Mouse (Mus musculus): ENCODE measurements at regions not wholly inside any gene's neighbourhood (a gene's known extent, or its start where the extent isn't known, plus 50 kb on each side); places are given as distances from the start of the nearest gene placed in this dataset.

DNA sequence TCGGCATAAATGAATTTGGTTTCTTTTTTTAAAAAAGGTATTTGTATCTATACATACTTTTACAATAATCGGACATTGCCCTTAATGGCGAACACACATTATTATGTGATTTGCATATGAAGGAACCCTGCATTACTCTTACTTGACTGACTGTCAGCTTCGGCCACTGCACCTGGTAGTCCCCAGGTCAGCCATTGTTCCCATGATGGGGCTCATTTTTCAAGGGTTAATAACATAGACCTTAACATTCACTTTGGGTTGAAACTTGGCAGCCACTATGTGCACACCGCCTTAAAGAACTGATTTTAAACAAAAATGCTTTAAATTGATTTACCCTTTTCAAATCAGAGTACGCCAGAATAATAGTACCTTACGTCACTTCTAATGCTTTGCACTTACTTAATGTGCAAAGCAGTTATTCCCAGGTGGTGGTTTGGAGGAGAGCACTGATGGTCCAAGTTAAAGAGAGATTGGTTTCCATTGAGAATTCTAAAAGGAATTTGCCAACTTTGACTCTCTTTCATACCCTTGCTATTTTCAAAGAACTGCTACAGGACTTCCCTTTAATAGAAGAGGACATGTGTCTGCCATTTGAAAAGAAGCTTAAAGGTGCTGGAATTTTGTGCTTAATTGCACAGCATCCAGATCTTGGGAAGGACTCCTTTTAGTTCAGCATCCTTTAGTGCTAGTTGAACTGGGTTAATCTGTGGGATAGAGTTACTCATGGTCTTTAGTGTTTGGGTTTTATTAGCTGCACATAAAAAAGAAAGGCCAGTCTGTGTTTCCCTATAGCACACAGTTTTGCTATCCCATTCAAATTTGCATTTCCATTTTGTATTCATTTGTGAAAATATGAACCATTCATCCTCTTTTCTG, 95.0 kb upstream of the Pkn2 start:
- no peaks in the 10 kb centered on the region for H3K27me3 ChIP-seq (ENCODE audit: control insufficient read depth, insufficient read depth, low read length)
- H3K9ac ChIP-seq (ENCODE audit: low read depth, low read length), result no peak overlapping the region
- no peaks in the 10 kb centered on the region for H3K4me1 ChIP-seq (replicated peaks; ENCODE audit: control insufficient read depth, insufficient read depth, low read length)
- H3K9me3 ChIP-seq (ENCODE audit: control insufficient read depth, low read length), result no peaks in the 10 kb centered on the region
- 69% methylated on average over 7 of the region's 7 CpGs for WGBS
- H3K36me3 ChIP-seq (ENCODE audit: control insufficient read depth, insufficient read depth, low read length), result no peaks in the 10 kb centered on the region
- H3K4me3 ChIP-seq (ENCODE audit: low read depth, low read length), result no peak overlapping the region
- ATAC-seq (ENCODE audit: low FRiP score) (no peak), DNase-seq (ENCODE audit: low spot score) (no peak)
- H3K27ac ChIP-seq (ENCODE audit: low read depth, low read length), result no peak overlapping the region
- H3K4me2 ChIP-seq (replicated peaks; ENCODE audit: low read depth, low read length), result no peak overlapping the region

DNA sequence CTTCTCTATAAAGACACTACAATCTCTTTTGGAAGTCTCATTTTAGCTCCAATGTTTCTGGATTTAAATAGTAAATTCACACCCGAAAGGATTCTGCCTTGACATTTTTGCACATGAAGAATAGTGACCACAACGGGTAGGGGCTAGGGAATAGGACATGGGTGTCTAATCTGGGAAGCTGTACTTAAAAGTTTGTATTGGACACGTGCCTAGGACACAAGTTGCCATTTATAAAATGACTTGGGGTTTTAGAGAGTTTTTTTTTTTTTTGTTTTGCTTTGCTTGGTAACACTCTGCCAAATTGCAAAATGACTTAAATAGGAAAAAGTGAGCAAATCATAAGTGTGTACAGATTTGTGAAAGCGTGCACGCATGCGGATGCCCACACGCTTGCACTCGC, 93.8 kb upstream of the Pkn2 start:
- H3K4me2 ChIP-seq (replicated peaks; ENCODE audit: low read depth, low read length), result no peak overlapping the region
- H3K4me1 ChIP-seq (replicated peaks; ENCODE audit: control insufficient read depth, insufficient read depth, low read length), result no peaks in the 10 kb centered on the region
- no peaks in the 10 kb centered on the region for H3K27me3 ChIP-seq (ENCODE audit: control insufficient read depth, insufficient read depth, low read length)
- no peaks in the 10 kb centered on the region for H3K9me3 ChIP-seq (ENCODE audit: control insufficient read depth, low read length)
- no peak for ATAC-seq (ENCODE audit: low FRiP score)
- no peaks in the 10 kb centered on the region for H3K36me3 ChIP-seq (ENCODE audit: control insufficient read depth, insufficient read depth, low read length)
- WGBS, result 94% methylated on average over 8 of the region's 8 CpGs
- no peak for DNase-seq (ENCODE audit: low spot score)
- no peak overlapping the region for H3K4me3 ChIP-seq (ENCODE audit: low read depth, low read length)
- H3K27ac ChIP-seq (ENCODE audit: low read depth, low read length), result no peak overlapping the region
- no peak overlapping the region for H3K9ac ChIP-seq (ENCODE audit: low read depth, low read length)

DNA sequence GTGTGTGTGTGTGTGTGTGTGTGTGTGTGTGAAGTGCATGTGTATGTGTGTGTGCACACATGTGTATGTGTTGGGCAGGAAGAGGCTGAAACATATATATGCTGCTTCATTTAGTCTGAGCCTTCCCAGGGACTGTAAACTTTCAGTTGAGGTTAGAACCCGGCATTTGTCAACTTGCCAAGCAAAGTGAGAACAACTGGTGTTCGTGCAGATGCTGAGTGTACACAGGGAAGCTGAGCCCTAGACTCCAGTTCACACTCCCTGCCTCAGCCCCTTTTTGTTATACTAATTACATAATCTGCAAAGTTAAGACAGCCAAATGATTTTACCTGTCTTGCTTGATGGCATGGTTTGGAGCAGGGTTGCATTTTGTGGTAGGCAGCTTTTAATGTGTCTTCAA, 87.7 kb upstream of the Pkn2 start:
- Histone ChIP-seq H3K4me2 (replicated peaks; ENCODE audit: low read depth, low read length) (no peak overlapping the region), H3K4me3 (ENCODE audit: low read depth, low read length) (no peak overlapping the region), H3K27ac (ENCODE audit: low read depth, low read length) (no peak overlapping the region), H3K36me3 (ENCODE audit: control insufficient read depth, insufficient read depth, low read length) (no peaks in the 10 kb centered on the region), H3K9me3 (ENCODE audit: control insufficient read depth, low read length) (no peaks in the 10 kb centered on the region), H3K9ac (ENCODE audit: low read depth, low read length) (no peak overlapping the region), H3K4me1 (replicated peaks; ENCODE audit: control insufficient read depth, insufficient read depth, low read length) (no peaks in the 10 kb centered on the region), H3K27me3 (ENCODE audit: control insufficient read depth, insufficient read depth, low read length) (no peaks in the 10 kb centered on the region)
- DNase-seq (ENCODE audit: low spot score), result no peak
- ATAC-seq (ENCODE audit: low FRiP score), result no peak
- 81% methylated on average over 2 of the region's 2 CpGs for WGBS

- no peak overlapping the region for H3K4me3 ChIP-seq (ENCODE audit: low read depth, low read length)
- no peak overlapping the region for H3K4me2 ChIP-seq (replicated peaks; ENCODE audit: low read depth, low read length)
- H3K9ac ChIP-seq (ENCODE audit: low read depth, low read length), result no peak overlapping the region
- 58% methylated on average over 4 of the region's 4 CpGs for WGBS
- no peaks in the 10 kb centered on the region for H3K27me3 ChIP-seq (ENCODE audit: control insufficient read depth, insufficient read depth, low read length)
- no peaks in the 10 kb centered on the region for H3K9me3 ChIP-seq (ENCODE audit: control insufficient read depth, low read length)
- no peak overlapping the region for H3K27ac ChIP-seq (ENCODE audit: low read depth, low read length)
- no peak for ATAC-seq (ENCODE audit: low FRiP score)
- DNase-seq (ENCODE audit: low spot score), result no peak
- no peaks in the 10 kb centered on the region for H3K4me1 ChIP-seq (replicated peaks; ENCODE audit: control insufficient read depth, insufficient read depth, low read length)
- no peaks in the 10 kb centered on the region for H3K36me3 ChIP-seq (ENCODE audit: control insufficient read depth, insufficient read depth, low read length)
Measured at GRCm38 (mm10) chr3:142965604-142966003, 83.8 kb upstream of the Pkn2 start.

GRCm38 (mm10) chr3:142963818-142964372, 82.1 kb upstream of the Pkn2 start:
- Histone ChIP-seq H3K27ac (ENCODE audit: low read depth, low read length) (no peak overlapping the region), H3K9me3 (ENCODE audit: control insufficient read depth, low read length) (no peaks in the 10 kb centered on the region), H3K9ac (ENCODE audit: low read depth, low read length) (no peak overlapping the region), H3K27me3 (ENCODE audit: control insufficient read depth, insufficient read depth, low read length) (no peaks in the 10 kb centered on the region), H3K36me3 (ENCODE audit: control insufficient read depth, insufficient read depth, low read length) (no peaks in the 10 kb centered on the region), H3K4me3 (ENCODE audit: low read depth, low read length) (no peak overlapping the region), H3K4me2 (replicated peaks; ENCODE audit: low read depth, low read length) (no peak overlapping the region), H3K4me1 (replicated peaks; ENCODE audit: control insufficient read depth, insufficient read depth, low read length) (no peaks in the 10 kb centered on the region)
- DNase-seq (ENCODE audit: low spot score) (no peak), ATAC-seq (ENCODE audit: low FRiP score) (no peak)
- WGBS, result 95% methylated on average over 4 of the region's 4 CpGs

DNA sequence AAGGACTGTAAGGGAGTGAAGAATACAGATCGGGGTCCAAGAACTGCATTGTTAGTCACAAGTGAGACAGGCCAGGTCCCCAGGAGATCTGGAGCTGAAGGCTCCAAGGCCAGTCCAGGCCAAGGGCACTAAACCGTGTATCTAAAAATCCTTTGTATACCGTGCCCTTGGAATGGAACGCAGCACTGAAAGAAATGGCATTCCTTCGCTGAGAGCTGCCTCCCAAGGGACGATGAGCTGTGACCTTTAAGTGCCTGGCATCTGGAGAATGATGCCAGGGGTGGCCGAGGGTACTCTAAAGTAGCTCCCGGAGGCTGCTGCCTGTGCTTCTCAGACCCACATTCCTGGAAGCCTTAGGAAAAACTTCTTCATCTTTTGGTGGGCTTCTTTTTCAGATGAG, 76.0 kb upstream of the Pkn2 start:
- no peak overlapping the region for H3K27ac ChIP-seq (ENCODE audit: low read depth, low read length)
- 71% methylated on average over 8 of the region's 8 CpGs for WGBS
- no peak overlapping the region for H3K9ac ChIP-seq (ENCODE audit: low read depth, low read length)
- no peak overlapping the region for H3K4me2 ChIP-seq (replicated peaks; ENCODE audit: low read depth, low read length)
- H3K9me3 ChIP-seq (ENCODE audit: control insufficient read depth, low read length), result no peaks in the 10 kb centered on the region
- H3K36me3 ChIP-seq (ENCODE audit: control insufficient read depth, insufficient read depth, low read length), result no peaks in the 10 kb centered on the region
- H3K4me3 ChIP-seq (ENCODE audit: low read depth, low read length), result no peak overlapping the region
- no peaks in the 10 kb centered on the region for H3K27me3 ChIP-seq (ENCODE audit: control insufficient read depth, insufficient read depth, low read length)
- DNase-seq (ENCODE audit: low spot score) (no peak), ATAC-seq (ENCODE audit: low FRiP score) (no peak)
- no peaks in the 10 kb centered on the region for H3K4me1 ChIP-seq (replicated peaks; ENCODE audit: control insufficient read depth, insufficient read depth, low read length)

DNA sequence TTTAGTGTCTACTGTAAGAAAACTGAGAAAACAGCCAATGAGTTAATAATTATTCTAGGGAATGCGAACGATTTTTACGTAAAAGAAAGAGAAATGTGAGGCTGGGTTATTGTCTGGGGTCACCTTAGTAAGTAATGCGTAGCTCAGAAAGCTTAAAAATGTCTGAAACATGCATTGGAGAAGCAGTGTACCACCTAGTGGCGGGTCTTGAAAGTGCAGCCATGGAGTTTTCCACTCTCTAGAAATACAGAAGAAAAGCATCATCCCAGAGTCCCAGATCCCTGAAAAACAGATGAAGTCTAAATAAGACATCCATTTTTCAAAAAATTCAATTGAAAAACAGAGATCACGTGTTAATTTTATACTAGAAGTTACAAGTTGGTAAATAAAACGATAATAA, 67.0 kb upstream of the Pkn2 start:
- H3K9me3 ChIP-seq (ENCODE audit: control insufficient read depth, low read length), result no peaks in the 10 kb centered on the region
- H3K27me3 ChIP-seq (ENCODE audit: control insufficient read depth, insufficient read depth, low read length), result no peaks in the 10 kb centered on the region
- DNase-seq (ENCODE audit: low spot score) (peak; percentile 82), ATAC-seq (ENCODE audit: low FRiP score) (no peak)
- WGBS, result 32% methylated on average over 7 of the region's 7 CpGs
- H3K36me3 ChIP-seq (ENCODE audit: control insufficient read depth, insufficient read depth, low read length), result no peaks in the 10 kb centered on the region
- H3K4me2 ChIP-seq (replicated peaks; ENCODE audit: low read depth, low read length), result no peak overlapping the region
- no peak overlapping the region for H3K27ac ChIP-seq (ENCODE audit: low read depth, low read length)
- H3K4me1 ChIP-seq (replicated peaks; ENCODE audit: control insufficient read depth, insufficient read depth, low read length), result no peaks in the 10 kb centered on the region
- no peak overlapping the region for H3K4me3 ChIP-seq (ENCODE audit: low read depth, low read length)
- H3K9ac ChIP-seq (ENCODE audit: low read depth, low read length), result no peak overlapping the region

- no peak overlapping the region for H3K27ac ChIP-seq (ENCODE audit: low read depth, low read length)
- no peak overlapping the region for H3K4me2 ChIP-seq (replicated peaks; ENCODE audit: low read depth, low read length)
- H3K4me1 ChIP-seq (replicated peaks; ENCODE audit: control insufficient read depth, insufficient read depth, low read length), result no peaks in the 10 kb centered on the region
- DNase-seq (ENCODE audit: low spot score), result no peak
- no peak overlapping the region for H3K9ac ChIP-seq (ENCODE audit: low read depth, low read length)
- no peaks in the 10 kb centered on the region for H3K36me3 ChIP-seq (ENCODE audit: control insufficient read depth, insufficient read depth, low read length)
- H3K9me3 ChIP-seq (ENCODE audit: control insufficient read depth, low read length), result no peaks in the 10 kb centered on the region
- H3K27me3 ChIP-seq (ENCODE audit: control insufficient read depth, insufficient read depth, low read length), result no peaks in the 10 kb centered on the region
- no peak for ATAC-seq (ENCODE audit: low FRiP score)
- no peak overlapping the region for H3K4me3 ChIP-seq (ENCODE audit: low read depth, low read length)
- 62% methylated on average over 6 of the region's 6 CpGs for WGBS
Measured at GRCm38 (mm10) chr3:142941319-142942024, 59.7 kb upstream of the Pkn2 start.

Data from hindbrain, embryonic 11.5 days (tissue).